Mouse (Mus musculus): Measurements from ENCODE around the gene Rubcn. TPM values are rescaled to one million over a fixed set of nuclear protein-coding genes. Genes with fewer than 3 reads are reported as not detected.

Gene Rubcn
- total RNA-seq, 2 experiments from 2014 or later: 54.4 to 58.6 TPM

Other genes with a start within 250 kb of the Rubcn start
- 100 to 1,000 TPM; 120 to 124 TPM for gene Tnk2, start 233.9 kb downstream of the Rubcn start, total RNA-seq (2021)
- gene Muc4, start 141.9 kb downstream of the Rubcn start, total RNA-seq (2021): not detected
- gene Muc20, start 80.3 kb downstream of the Rubcn start, total RNA-seq (2021): not detected
- not detected for gene Smbd1, start 67.3 kb downstream of the Rubcn start, total RNA-seq (2021)
- gene Fyttd1, start 266 bp downstream of the Rubcn start, total RNA-seq (2021): 100 to 1,000 TPM; 111 to 121 TPM
- 10 to 100 TPM; 36.0 to 42.8 TPM for gene Lrch3, start 36.3 kb upstream of the Rubcn start, total RNA-seq (2021)
- gene Iqcg, start 178.5 kb upstream of the Rubcn start, total RNA-seq (2021): 1 to 10 TPM; 4.5 to 8.7 TPM
- gene Rpl35a, start 178.7 kb upstream of the Rubcn start, total RNA-seq (2021): 100 to 1,000 TPM; 237 to 253 TPM
- 10 to 100 TPM; 13.2 to 15.2 TPM for gene Lmln, start 184.8 kb upstream of the Rubcn start, total RNA-seq (2021)

All from layer of hippocampus, postnatal 14 days (tissue).